Mouse (Mus musculus): ENCODE data around the gene Timp3. TPM values are rescaled to one million over a fixed set of nuclear protein-coding genes. Genes with fewer than 3 reads are reported as not detected.
A peak's percentile ranks its signal among the peaks of the same experiment; 100 is the strongest.

Timp3 gene
- polyA plus RNA-seq, 1 experiment from 2014 or later, result 53.9 TPM

DNA sequence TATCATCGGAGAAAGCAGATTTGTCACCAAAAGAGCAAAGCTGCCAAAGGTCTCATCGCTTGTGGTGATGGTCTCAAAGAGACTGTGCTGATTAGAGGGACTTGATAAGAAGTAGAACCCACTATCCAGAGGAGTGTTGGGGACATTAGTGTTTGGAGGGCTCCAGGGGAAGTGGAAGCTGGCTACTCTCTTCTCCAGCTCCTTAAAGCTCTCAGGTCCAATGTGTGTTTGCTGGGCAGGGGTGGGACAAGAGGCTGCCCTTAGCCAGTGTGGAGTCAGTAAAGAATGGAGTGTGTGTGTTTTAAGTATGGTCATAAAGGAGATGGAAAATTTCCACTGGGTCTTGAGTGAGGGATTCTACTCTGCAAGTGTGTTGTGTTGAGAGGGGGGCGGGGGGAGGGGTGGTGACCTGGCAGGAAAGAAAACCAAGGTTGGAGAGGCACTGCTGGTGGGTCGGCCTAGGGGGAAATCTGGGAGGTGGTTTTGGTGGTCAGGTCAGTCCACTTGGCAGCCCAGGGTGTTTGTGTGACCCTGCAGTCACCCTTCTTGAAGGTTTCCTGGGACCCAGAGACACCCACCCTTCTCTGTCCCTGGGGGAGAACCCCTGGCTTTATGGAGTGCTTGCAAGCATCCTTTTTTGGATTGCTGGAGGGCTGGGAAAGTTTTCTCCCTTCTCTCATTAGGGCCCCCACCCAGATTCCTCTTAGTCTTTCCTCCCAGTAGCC lies 1.6 kb downstream of the Timp3 start:
- 19% methylated on average over 4 of the region's 4 CpGs for WGBS
- DNase-seq (ENCODE audit: low spot score), result no peak
- peaks cover 19% of the 10 kb centered on the region for H3K4me1 ChIP-seq (ENCODE audit: control insufficient read depth, insufficient read depth, low read length)

GRCm38 (mm10) chr10:86302318-86302648 lies 2.1 kb downstream of the Timp3 start:
- H3K4me1 ChIP-seq (ENCODE audit: control insufficient read depth, insufficient read depth, low read length), result peaks cover 19% of the 10 kb centered on the region
- no peak overlapping the region for H3K9ac ChIP-seq (ENCODE audit: low read length)
- no peak overlapping the region for H3K27ac ChIP-seq (replicated peaks; ENCODE audit: low read depth, low read length)
- 65% methylated on average over 4 of the region's 4 CpGs for whole genome bisulfite sequencing
- no peaks in the 10 kb centered on the region for H3K9me3 ChIP-seq (ENCODE audit: control insufficient read depth, low read length)
- H3K4me2 ChIP-seq (ENCODE audit: low read depth, severe bottlenecking), result peak overlapping the region; percentile 89
- ATAC-seq (ENCODE audit: insufficient number of reproducible peaks, low FRiP score, low TSS enrichment, low read depth), result no peak
- H3K36me3 ChIP-seq (ENCODE audit: control insufficient read depth, insufficient read depth, low read length), result no peaks in the 10 kb centered on the region; the same call in 1 of the 2 replicates
- H3K4me3 ChIP-seq (ENCODE audit: low read depth, low read length), result peak overlapping the region; percentile 73
- no peaks in the 10 kb centered on the region for H3K27me3 ChIP-seq (ENCODE audit: control insufficient read depth, insufficient read depth, low read length)
- DNase-seq (ENCODE audit: low spot score), result no peak

More for the DNA sequence above, 1.6 kb downstream of the Timp3 start:
- H3K4me2 ChIP-seq (ENCODE audit: low read depth, severe bottlenecking), result peak overlapping the region; percentile 89
- H3K9ac ChIP-seq (ENCODE audit: low read length), result peak overlapping the region; percentile 81
- H3K36me3 ChIP-seq (ENCODE audit: control insufficient read depth, insufficient read depth, low read length), result no peaks in the 10 kb centered on the region; the same call in 1 of the 2 replicates
- peak; percentile 24; the same call in 1 of the 2 replicates for ATAC-seq (ENCODE audit: insufficient number of reproducible peaks, low FRiP score, low TSS enrichment, low read depth)
- H3K9me3 ChIP-seq (ENCODE audit: control insufficient read depth, low read length), result no peaks in the 10 kb centered on the region
- peak overlapping the region; percentile 73 for H3K4me3 ChIP-seq (ENCODE audit: low read depth, low read length)
- no peak overlapping the region for H3K27ac ChIP-seq (replicated peaks; ENCODE audit: low read depth, low read length)
- H3K27me3 ChIP-seq (ENCODE audit: control insufficient read depth, insufficient read depth, low read length), result no peaks in the 10 kb centered on the region

DNA sequence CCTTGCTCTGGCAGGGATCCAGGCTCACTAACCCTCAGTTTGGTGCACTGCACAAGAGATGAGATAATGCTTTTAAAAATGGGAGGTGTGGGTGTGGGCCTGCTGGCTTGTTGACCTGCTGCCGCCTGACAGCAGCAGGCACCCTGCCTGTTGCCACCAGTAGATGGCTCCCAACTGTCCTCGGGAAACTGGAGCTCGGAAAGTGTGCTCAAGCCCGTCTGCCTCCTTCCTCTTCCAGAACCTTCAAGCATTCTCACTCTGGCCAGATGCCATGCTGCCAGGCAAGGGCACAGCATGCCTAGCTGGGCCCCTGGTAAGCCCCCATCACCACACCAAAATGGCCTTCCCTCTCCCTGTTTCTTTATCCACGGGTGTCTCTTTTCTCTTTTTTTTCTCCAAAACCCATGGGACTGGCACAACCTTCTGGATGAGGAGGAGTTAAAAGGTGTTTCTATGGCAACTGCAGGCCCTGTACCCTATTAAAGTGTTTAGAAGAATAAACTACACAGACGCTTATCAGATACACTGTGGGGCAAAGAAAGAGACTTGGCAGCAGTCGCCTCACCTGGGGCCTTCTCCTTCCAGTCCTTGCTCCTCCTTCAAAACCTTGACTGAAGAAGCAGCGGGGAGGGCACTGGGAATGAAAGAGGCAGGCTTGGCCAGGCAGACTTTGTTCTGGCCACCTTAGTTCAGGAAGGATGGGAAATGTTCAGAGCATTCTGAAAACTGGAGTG lies 2.8 kb downstream of the Timp3 start:
- Histone ChIP-seq H3K9me3 (ENCODE audit: control insufficient read depth, low read length) (no peaks in the 10 kb centered on the region), H3K9ac (ENCODE audit: low read length) (no peak overlapping the region; the same call in 1 of the 2 replicates), H3K27ac (replicated peaks; ENCODE audit: low read depth, low read length) (no peak overlapping the region), H3K4me1 (ENCODE audit: control insufficient read depth, insufficient read depth, low read length) (peaks cover 19% of the 10 kb centered on the region), H3K36me3 (ENCODE audit: control insufficient read depth, insufficient read depth, low read length) (no peaks in the 10 kb centered on the region; the same call in 1 of the 2 replicates), H3K27me3 (ENCODE audit: control insufficient read depth, insufficient read depth, low read length) (no peaks in the 10 kb centered on the region), H3K4me3 (ENCODE audit: low read depth, low read length) (peak overlapping the region; percentile 73; the same call in 1 of the 2 replicates), H3K4me2 (ENCODE audit: low read depth, severe bottlenecking) (peak overlapping the region; percentile 89)
- DNase-seq (ENCODE audit: low spot score) (peak; percentile 67), ATAC-seq (ENCODE audit: insufficient number of reproducible peaks, low FRiP score, low TSS enrichment, low read depth) (no peak)
- 27% methylated on average over 8 of the region's 8 CpGs for WGBS

GRCm38 (mm10) chr10:86303495-86303876 lies 3.3 kb downstream of the Timp3 start:
- DNase-seq (ENCODE audit: low spot score) (no peak), ATAC-seq (ENCODE audit: insufficient number of reproducible peaks, low FRiP score, low TSS enrichment, low read depth) (no peak)
- H3K9ac ChIP-seq (ENCODE audit: low read length), result no peak overlapping the region
- H3K4me1 ChIP-seq (ENCODE audit: control insufficient read depth, insufficient read depth, low read length), result peaks cover 19% of the 10 kb centered on the region
- no peaks in the 10 kb centered on the region; the same call in 1 of the 2 replicates for H3K36me3 ChIP-seq (ENCODE audit: control insufficient read depth, insufficient read depth, low read length)
- WGBS, result 85% methylated on average over 2 of the region's 2 CpGs
- H3K4me3 ChIP-seq (ENCODE audit: low read depth, low read length), result no peak overlapping the region
- H3K27ac ChIP-seq (replicated peaks; ENCODE audit: low read depth, low read length), result no peak overlapping the region
- no peaks in the 10 kb centered on the region for H3K27me3 ChIP-seq (ENCODE audit: control insufficient read depth, insufficient read depth, low read length)
- peak overlapping the region; percentile 89; the same call in 1 of the 2 replicates for H3K4me2 ChIP-seq (ENCODE audit: low read depth, severe bottlenecking)
- H3K9me3 ChIP-seq (ENCODE audit: control insufficient read depth, low read length), result no peaks in the 10 kb centered on the region

GRCm38 (mm10) chr10:86304583-86304982 lies 4.4 kb downstream of the Timp3 start:
- Histone ChIP-seq H3K36me3 (ENCODE audit: control insufficient read depth, insufficient read depth, low read length) (no peaks in the 10 kb centered on the region; the same call in 1 of the 2 replicates), H3K4me3 (ENCODE audit: low read depth, low read length) (no peak overlapping the region), H3K27me3 (ENCODE audit: control insufficient read depth, insufficient read depth, low read length) (no peaks in the 10 kb centered on the region), H3K4me2 (ENCODE audit: low read depth, severe bottlenecking) (no peak overlapping the region), H3K9me3 (ENCODE audit: control insufficient read depth, low read length) (no peaks in the 10 kb centered on the region), H3K9ac (ENCODE audit: low read length) (no peak overlapping the region), H3K4me1 (ENCODE audit: control insufficient read depth, insufficient read depth, low read length) (peaks cover 19% of the 10 kb centered on the region), H3K27ac (replicated peaks; ENCODE audit: low read depth, low read length) (no peak overlapping the region)
- WGBS, result 0% methylated on average over 2 of the region's 2 CpGs
- ATAC-seq (ENCODE audit: insufficient number of reproducible peaks, low FRiP score, low TSS enrichment, low read depth), result no peak
- peak; percentile 30 for DNase-seq (ENCODE audit: low spot score)

DNA sequence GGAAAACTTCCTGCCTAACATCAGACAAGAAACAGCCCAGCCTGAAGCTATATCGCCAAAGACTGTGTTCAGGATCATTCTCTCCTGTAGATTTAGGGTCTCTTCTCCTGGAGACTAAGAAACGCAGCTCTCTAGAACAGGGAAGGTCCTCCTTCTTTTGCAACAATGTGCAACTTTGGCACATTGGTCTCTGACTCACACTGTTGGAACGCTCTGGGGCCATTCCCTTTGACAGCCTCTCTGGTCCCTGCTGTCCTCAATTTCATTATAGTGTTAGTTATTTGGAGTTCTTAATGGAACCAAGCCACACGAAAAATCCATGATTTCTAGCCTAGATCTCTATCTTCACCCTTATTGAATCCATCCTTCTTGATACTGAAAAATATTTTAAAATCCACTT lies 7.1 kb downstream of the Timp3 start:
- H3K27me3 ChIP-seq (ENCODE audit: control insufficient read depth, insufficient read depth, low read length), result no peaks in the 10 kb centered on the region
- H3K4me1 ChIP-seq (ENCODE audit: control insufficient read depth, insufficient read depth, low read length), result peaks cover 16% of the 10 kb centered on the region
- no peaks in the 10 kb centered on the region; the same call in 1 of the 2 replicates for H3K36me3 ChIP-seq (ENCODE audit: control insufficient read depth, insufficient read depth, low read length)
- whole genome bisulfite sequencing, result 87% methylated on average over 4 of the region's 4 CpGs
- ATAC-seq (ENCODE audit: insufficient number of reproducible peaks, low FRiP score, low TSS enrichment, low read depth) (no peak), DNase-seq (ENCODE audit: low spot score) (no peak)
- H3K4me3 ChIP-seq (ENCODE audit: low read depth, low read length), result no peak overlapping the region
- no peaks in the 10 kb centered on the region for H3K9me3 ChIP-seq (ENCODE audit: control insufficient read depth, low read length)
- no peak overlapping the region for H3K4me2 ChIP-seq (ENCODE audit: low read depth, severe bottlenecking)
- H3K27ac ChIP-seq (replicated peaks; ENCODE audit: low read depth, low read length), result no peak overlapping the region
- H3K9ac ChIP-seq (ENCODE audit: low read length), result no peak overlapping the region

- Histone ChIP-seq H3K4me3 (ENCODE audit: low read depth, low read length) (no peak overlapping the region), H3K9ac (ENCODE audit: low read length) (no peak overlapping the region), H3K9me3 (ENCODE audit: control insufficient read depth, low read length) (no peaks in the 10 kb centered on the region), H3K4me1 (ENCODE audit: control insufficient read depth, insufficient read depth, low read length) (peaks cover 3% of the 10 kb centered on the region), H3K27me3 (ENCODE audit: control insufficient read depth, insufficient read depth, low read length) (no peaks in the 10 kb centered on the region), H3K36me3 (ENCODE audit: control insufficient read depth, insufficient read depth, low read length) (no peaks in the 10 kb centered on the region), H3K27ac (replicated peaks; ENCODE audit: low read depth, low read length) (no peak overlapping the region), H3K4me2 (ENCODE audit: low read depth, severe bottlenecking) (no peak overlapping the region)
- 74% methylated on average over 6 of the region's 6 CpGs for WGBS
- no peak for DNase-seq (ENCODE audit: low spot score)
- ATAC-seq (ENCODE audit: insufficient number of reproducible peaks, low FRiP score, low TSS enrichment, low read depth), result no peak
These were observed 10.4 kb downstream of the Timp3 start for GRCm38 (mm10) chr10:86310527-86310926.

DNA sequence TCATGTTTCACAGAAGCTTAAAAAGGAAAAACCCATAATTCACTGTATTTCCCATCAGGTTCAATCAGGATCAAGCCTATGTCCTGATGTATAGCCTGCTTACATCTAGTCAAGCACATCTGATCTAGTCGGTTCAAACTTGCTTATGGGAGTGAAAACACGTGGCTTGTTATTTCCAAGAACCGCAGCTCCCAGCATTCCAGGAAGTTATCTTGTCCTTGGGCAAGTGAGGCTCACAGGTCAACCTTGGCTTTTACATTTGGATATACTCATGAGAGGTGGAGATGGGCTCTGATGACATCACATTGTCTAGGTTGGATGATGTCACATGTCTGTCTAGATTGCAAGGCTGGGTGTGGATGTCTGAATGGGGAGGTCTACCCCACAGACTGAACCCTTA lies 12.8 kb downstream of the Timp3 start:
- no peak overlapping the region for H3K27ac ChIP-seq (replicated peaks; ENCODE audit: low read depth, low read length)
- H3K9me3 ChIP-seq (ENCODE audit: control insufficient read depth, low read length), result no peaks in the 10 kb centered on the region
- H3K4me1 ChIP-seq (ENCODE audit: control insufficient read depth, insufficient read depth, low read length), result peaks cover 5% of the 10 kb centered on the region
- DNase-seq (ENCODE audit: low spot score), result no peak
- no peaks in the 10 kb centered on the region for H3K36me3 ChIP-seq (ENCODE audit: control insufficient read depth, insufficient read depth, low read length)
- H3K27me3 ChIP-seq (ENCODE audit: control insufficient read depth, insufficient read depth, low read length), result no peaks in the 10 kb centered on the region
- ATAC-seq (ENCODE audit: insufficient number of reproducible peaks, low FRiP score, low TSS enrichment, low read depth), result no peak
- WGBS, result 94% methylated on average over 3 of the region's 3 CpGs
- H3K9ac ChIP-seq (ENCODE audit: low read length), result no peak overlapping the region
- no peak overlapping the region for H3K4me2 ChIP-seq (ENCODE audit: low read depth, severe bottlenecking)
- no peak overlapping the region for H3K4me3 ChIP-seq (ENCODE audit: low read depth, low read length)
